Mouse (Mus musculus) thymus, adult 2 months (tissue): Measurements from ENCODE around the gene Tmem145. TPM values are rescaled to one million over a fixed set of nuclear protein-coding genes. Genes with fewer than 3 reads are reported as not detected.

Experiments
- DNase-seq: peaks from one replicate; pipeline ENCODE4 v3.0.0; 2021
- H3K27ac ChIP-seq: fragments of 200-500 bp; 2 replicates; pipeline ENCODE4 v1.5.1; 2012; ENCODE audit warnings: low read length, control low read depth; ENCODE audit not compliant: control insufficient read depth, insufficient read depth
- H3K27me3 ChIP-seq: fragments of 200-500 bp; 2 replicates; pipeline ENCODE4 v1.6.1; 2012; ENCODE audit warnings: mild to moderate bottlenecking, low read length, moderate library complexity, mixed read lengths; ENCODE audit not compliant: control insufficient read depth, insufficient read depth
- H3K36me3 ChIP-seq: fragments of 200-500 bp; 2 replicates; pipeline ENCODE4 v1.6.1; 2012; ENCODE audit warnings: mild to moderate bottlenecking, low read length, moderate library complexity; ENCODE audit not compliant: control insufficient read depth, insufficient read depth
- H3K4me1 ChIP-seq: fragments of 200-500 bp; replicated peaks from 2 replicates; pipeline ENCODE4 v1.6.1; 2012; ENCODE audit warnings: low read length; ENCODE audit not compliant: control insufficient read depth, insufficient read depth
- H3K4me3 ChIP-seq: fragments of 200-500 bp; 2 replicates; pipeline ENCODE4 v1.5.1; 2012; ENCODE audit warnings: mild to moderate bottlenecking, low read length, control low read depth, moderate library complexity; ENCODE audit not compliant: control insufficient read depth, insufficient read depth
- CTCF ChIP-seq: fragments of 200-500 bp; IDR thresholded peaks from 2 replicates; pipeline ENCODE4 v1.5.1; 2012; ENCODE audit warnings: mild to moderate bottlenecking, control low read depth, low read length, moderate library complexity, borderline replicate concordance; ENCODE audit not compliant: control insufficient read depth, poor library complexity, insufficient read depth; ENCODE audit errors: extremely low read depth
- POLR2A ChIP-seq: fragments of 200-500 bp; IDR thresholded peaks from 2 replicates; pipeline ENCODE4 v1.6.1; 2012; ENCODE audit warnings: mild to moderate bottlenecking, low read length, control low read depth, moderate library complexity; ENCODE audit not compliant: control insufficient read depth, poor library complexity, insufficient read depth; ENCODE audit errors: extremely low read depth
- WGBS: fragments of 180-500 bp; shearing (Covaris S2); methylation state at CpG from one replicate; pipeline ENCODE4 v1.1.7; 2018; 5-methylcytosine and 5-hydroxymethylcytosine counted together
- polyA plus RNA-seq: library from polyadenylated mRNA; depleted of rRNA; stranded (reverse); fragments of >200 nt; gene quantifications from 2 replicates; pipeline ENCODE4 v1.2.3, GENCODE M21; 2012; rRNA removed

Tmem145 gene
- polyA plus RNA-seq, 1 experiment = 0.08 TPM

DNA sequence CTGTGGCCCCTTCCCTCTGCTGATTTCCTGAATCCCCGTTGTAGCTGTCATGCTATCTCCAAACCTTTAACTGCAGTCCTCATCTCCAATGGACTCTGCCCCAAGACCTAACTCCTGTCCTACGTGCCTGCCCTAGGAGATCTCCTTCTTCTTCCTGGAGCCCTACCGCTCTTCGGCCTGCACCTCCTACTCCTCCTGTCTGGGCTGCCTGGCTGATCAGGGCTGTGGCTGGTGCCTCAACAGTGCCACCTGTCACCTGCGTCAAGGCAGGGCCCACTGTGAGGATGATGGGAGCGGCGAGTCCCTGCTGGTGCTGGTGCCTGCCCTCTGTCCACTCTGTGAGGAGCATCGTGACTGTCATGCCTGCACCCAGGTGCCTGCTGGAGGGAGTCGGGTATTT, 33.4 kb downstream of the Tmem145 start:
- Histone ChIP-seq H3K27me3 (no peaks in the 10 kb centered on the region), H3K4me1 (no peaks in the 10 kb centered on the region), H3K4me3 (no peak overlapping the region), H3K27ac (no peak overlapping the region), H3K36me3 (no peaks in the 10 kb centered on the region)
- TF ChIP-seq POLR2A = no peak
- TF ChIP-seq CTCF = no peak
- WGBS = 94% methylated on average over 9 of the region's 9 CpGs
- no peak for DNase-seq

DNA sequence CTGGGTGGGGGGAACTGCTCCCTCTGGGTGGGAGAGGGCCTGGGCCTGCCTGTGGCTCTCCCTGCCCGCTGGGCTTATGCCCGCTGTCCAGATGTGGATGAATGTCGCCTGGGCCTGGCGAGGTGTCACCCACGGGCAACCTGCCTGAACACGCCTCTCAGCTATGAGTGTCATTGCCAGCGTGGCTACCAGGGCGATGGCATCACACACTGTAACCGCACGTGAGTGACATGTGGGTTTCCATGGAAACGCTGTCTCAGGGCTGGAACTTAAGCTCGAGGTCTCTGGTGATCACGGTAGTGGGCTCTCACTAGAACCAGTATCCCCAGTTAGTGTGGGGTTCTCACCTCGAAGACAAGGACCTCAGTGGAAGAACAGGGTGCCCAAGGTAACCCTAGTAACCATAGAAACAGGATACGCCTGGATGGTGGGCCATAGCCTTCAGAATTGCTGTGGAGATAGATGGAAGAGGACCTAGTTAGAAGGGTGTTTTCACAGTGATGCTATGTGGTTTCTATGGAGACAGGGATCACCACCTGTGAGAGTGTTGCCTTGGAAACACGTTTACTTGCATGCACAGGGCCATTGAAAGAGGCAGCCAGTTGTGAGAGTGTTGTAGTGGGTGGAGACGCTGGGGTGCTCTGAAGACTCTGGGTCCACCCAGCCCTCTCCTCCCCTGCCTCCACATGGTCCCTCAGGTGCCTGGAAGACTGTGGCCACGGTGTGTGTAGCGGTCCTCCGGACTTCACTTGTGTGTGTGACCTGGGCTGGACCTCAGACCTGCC, 35.3 kb downstream of the Tmem145 start:
- Histone ChIP-seq H3K27ac (no peak overlapping the region), H3K36me3 (no peaks in the 10 kb centered on the region), H3K4me3 (no peak overlapping the region), H3K4me1 (no peaks in the 10 kb centered on the region), H3K27me3 (no peaks in the 10 kb centered on the region)
- no peak for DNase-seq
- 90% methylated on average over 20 of the region's 20 CpGs for WGBS
- TF ChIP-seq POLR2A (no peak), CTCF (no peak)

DNA sequence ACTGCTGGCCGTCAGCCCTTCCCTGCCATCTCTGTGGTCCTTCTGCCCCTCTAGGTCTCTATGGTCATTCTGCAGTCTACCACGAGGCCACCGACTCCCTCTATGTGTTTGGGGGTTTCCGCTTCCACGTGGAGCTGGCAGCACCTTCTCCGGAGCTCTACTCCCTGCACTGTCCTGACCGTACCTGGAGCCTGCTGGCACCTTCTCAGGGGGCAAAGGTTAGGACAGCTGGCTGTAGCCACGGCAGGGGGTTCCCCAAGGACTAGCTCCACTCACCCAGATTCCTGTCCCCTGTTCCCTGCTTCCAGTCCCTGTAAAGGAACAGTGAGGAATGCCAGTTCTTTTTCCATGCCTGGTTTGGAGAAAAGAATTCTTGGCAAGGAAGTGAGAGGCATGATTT, 43.0 kb downstream of the Tmem145 start:
- TF ChIP-seq POLR2A (no peak), CTCF (no peak)
- no peaks in the 10 kb centered on the region for H3K36me3 ChIP-seq
- 91% methylated on average over 8 of the region's 8 CpGs for WGBS

DNA sequence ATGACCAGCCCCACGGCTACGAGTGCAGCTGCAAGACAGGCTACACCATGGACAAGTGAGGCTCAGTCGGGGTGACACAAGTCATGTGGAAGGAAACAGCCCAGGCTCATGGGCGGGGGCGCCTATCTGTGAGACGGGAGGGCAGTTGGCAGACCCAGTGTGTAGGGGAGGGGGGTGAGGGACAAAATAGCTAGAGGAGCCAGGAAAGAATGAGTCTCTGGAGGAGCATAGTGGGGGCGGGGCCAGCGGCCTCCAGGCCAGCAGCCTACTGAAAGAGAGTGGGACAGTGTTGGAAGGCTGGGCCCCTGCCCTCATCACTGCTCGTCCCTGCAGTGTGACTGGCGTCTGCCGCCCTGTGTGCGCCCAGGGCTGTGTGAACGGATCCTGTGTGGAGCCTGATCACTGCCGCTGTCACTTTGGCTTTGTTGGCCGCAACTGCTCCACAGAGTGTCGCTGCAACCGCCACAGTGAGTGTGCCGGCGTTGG, 52.9 kb downstream of the Tmem145 start:
- 91% methylated on average over 19 of the region's 19 CpGs for WGBS

More for the DNA sequence above, 43.0 kb downstream of the Tmem145 start:
- Histone ChIP-seq H3K4me1 (no peaks in the 10 kb centered on the region), H3K27ac (no peak overlapping the region), H3K4me3 (no peak overlapping the region), H3K27me3 (no peaks in the 10 kb centered on the region)
- DNase-seq = no peak

DNA sequence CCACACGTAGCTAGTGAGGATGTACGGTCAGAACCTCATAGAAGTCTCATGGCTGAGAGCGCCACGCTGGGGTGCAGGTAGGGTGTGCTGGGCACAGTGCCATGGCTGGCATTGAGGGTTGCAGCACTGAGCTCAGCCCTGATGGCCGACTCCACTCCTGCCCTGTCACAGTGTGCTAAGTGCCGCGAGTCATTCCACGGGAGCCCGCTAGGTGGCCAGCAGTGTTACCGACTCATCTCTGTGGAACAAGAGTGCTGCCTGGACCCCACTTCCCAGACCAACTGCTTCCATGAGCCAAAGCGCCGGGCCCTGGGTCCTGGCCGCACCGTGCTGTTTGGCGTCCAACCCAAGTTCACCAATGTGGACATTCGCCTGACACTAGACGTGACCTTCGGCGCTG, 57.2 kb downstream of the Tmem145 start:
- H3K36me3 ChIP-seq = no peaks in the 10 kb centered on the region
- 95% methylated on average over 19 of the region's 19 CpGs for WGBS
- H3K27ac ChIP-seq = no peak overlapping the region
- no peak for DNase-seq
- H3K4me1 ChIP-seq = no peaks in the 10 kb centered on the region
- no peak for TF ChIP-seq POLR2A
- no peak for TF ChIP-seq CTCF
- no peak overlapping the region for H3K4me3 ChIP-seq
- peaks cover 3% of the 10 kb centered on the region; the same call in 1 of the 2 replicates for H3K27me3 ChIP-seq

More for the DNA sequence above, 52.9 kb downstream of the Tmem145 start:
- Histone ChIP-seq H3K27me3 (no peaks in the 10 kb centered on the region), H3K36me3 (no peaks in the 10 kb centered on the region), H3K4me3 (no peak overlapping the region), H3K27ac (no peak overlapping the region), H3K4me1 (no peaks in the 10 kb centered on the region)
- TF ChIP-seq POLR2A = no peak
- TF ChIP-seq CTCF = no peak
- no peak for DNase-seq

DNA sequence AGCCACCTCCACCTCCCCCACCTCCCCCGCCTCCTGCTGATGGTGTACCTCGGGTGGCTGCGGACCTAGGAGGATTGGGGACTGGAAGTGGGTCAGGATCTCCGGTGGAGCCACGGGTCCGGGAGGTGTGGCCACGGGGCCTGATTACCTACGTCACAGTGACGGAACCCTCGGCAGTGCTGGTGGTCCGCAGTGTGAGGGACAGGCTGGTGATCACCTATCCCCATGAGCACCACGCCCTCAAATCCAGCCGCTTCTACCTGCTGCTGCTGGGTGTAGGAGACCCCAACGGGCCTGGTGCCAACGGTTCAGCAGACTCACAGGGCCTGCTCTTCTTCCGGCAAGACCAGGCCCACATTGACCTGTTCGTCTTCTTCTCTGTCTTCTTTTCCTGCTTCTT, 57.7 kb downstream of the Tmem145 start:
- Histone ChIP-seq H3K36me3 (no peaks in the 10 kb centered on the region), H3K27ac (no peak overlapping the region), H3K4me3 (no peak overlapping the region), H3K27me3 (peaks cover 3% of the 10 kb centered on the region; the same call in 1 of the 2 replicates), H3K4me1 (no peaks in the 10 kb centered on the region)
- no peak for DNase-seq
- no peak for TF ChIP-seq POLR2A
- TF ChIP-seq CTCF = no peak
- 97% methylated on average over 17 of the region's 17 CpGs for WGBS

Other genes starting within 250 kb of the Tmem145 start
- gene Grik5, start 233.8 kb upstream of the Tmem145 start, polyA plus RNA-seq = 19.1 and 23.0 TPM in 2 replicates
- 65.0 and 68.8 TPM in 2 replicates for gene Zfp574, start 233.5 kb upstream of the Tmem145 start, polyA plus RNA-seq
- gene Pou2f2, start 126.4 kb upstream of the Tmem145 start, polyA plus RNA-seq = 5.6 and 5.7 TPM in 2 replicates
- gene Dedd2, start 85.5 kb upstream of the Tmem145 start, polyA plus RNA-seq = 93.6 and 102 TPM in 2 replicates
- gene Zfp526, start 84.7 kb upstream of the Tmem145 start, polyA plus RNA-seq = 38.2 and 46.5 TPM in 2 replicates
- gene Gsk3a, start 68.3 kb upstream of the Tmem145 start, polyA plus RNA-seq = 332 and 343 TPM in 2 replicates
- 59.4 and 60.4 TPM in 2 replicates for gene Erf, start 55.3 kb upstream of the Tmem145 start, polyA plus RNA-seq
- 270 and 297 TPM in 2 replicates for gene Cic, start 38.4 kb upstream of the Tmem145 start, polyA plus RNA-seq
- gene Pafah1b3, start 8.1 kb upstream of the Tmem145 start, polyA plus RNA-seq = 138 and 140 TPM in 2 replicates
- gene Prr19, start 4.7 kb upstream of the Tmem145 start, polyA plus RNA-seq = 0.08 TPM in 1 of 2 replicates, not detected in the other
- gene Megf8, start 11.1 kb downstream of the Tmem145 start, polyA plus RNA-seq = 11.9 and 14.8 TPM in 2 replicates
- gene Cnfn, start 63.6 kb downstream of the Tmem145 start, polyA plus RNA-seq = 13.4 and 20.6 TPM in 2 replicates
- 75.3 and 91.6 TPM in 2 replicates for gene Lipe, start 92.6 kb downstream of the Tmem145 start, polyA plus RNA-seq
- 0.56 and 1.2 TPM in 2 replicates for gene Cxcl17, start 106.8 kb downstream of the Tmem145 start, polyA plus RNA-seq
- 5.0 and 5.8 TPM in 2 replicates for gene Ceacam1, start 171.5 kb downstream of the Tmem145 start, polyA plus RNA-seq
- 0.22 TPM in 1 of 2 replicates, not detected in the other for gene Ceacam2, start 233.8 kb downstream of the Tmem145 start, polyA plus RNA-seq